Comparison of ENCODE assay signal across 9 mouse cellular contexts in genomic region chr6:138422671-138423321, GRCm38 (mm10).
DNase-seq lines count a peak whose midpoint lies in the region; ATAC-seq and TF ChIP-seq lines count a peak whose summit lies in the region.
"Had no signal": no experiment of that assay in that cellular context is flagged by ENCODE, and none has a peak within 500 bp of the region (broad histone marks: within the 10 kb centered on the region; RNA-seq: fewer than 3 reads in every experiment).

No protein-coding gene starts in this region.

- TF ChIP-seq POLR2A in embryonic fibroblast, embryonic 13.5 days (IDR thresholded peaks at IDR 0.05; ENCODE audit: low read depth, low read length) = no peak

- DNase-seq in kidney, postnatal 0 days (ENCODE audit: low spot score) = peak; percentile 26
- no peak for DNase-seq in kidney, postnatal 25 days
- peak; percentile 32 for DNase-seq in liver, embryonic 11.5 days (ENCODE audit: low spot score)
- peak; percentile 73 to 81 for DNase-seq in right cerebral cortex, postnatal 10 days (ENCODE audit: low spot score in 2 of 2)
- no peak for DNase-seq in gastrocnemius, postnatal 25 days
- DNase-seq in MN1 (ENCODE audit: low spot score) = no peak

- no peaks in the 10 kb centered on the region for H3K9me3 ChIP-seq in kidney, postnatal 0 days (replicated peaks; ENCODE audit: low read length)
- no peaks in the 10 kb centered on the region for H3K9me3 ChIP-seq in hindbrain, embryonic 15.5 days
- no peaks in the 10 kb centered on the region for H3K9me3 ChIP-seq in liver, embryonic 11.5 days (ENCODE audit: control insufficient read depth, low read length)

- WGBS in kidney, postnatal 0 days = 1% methylated on average over 16 of the region's 16 CpGs
- under 1% methylated on average over 16 of the region's 16 CpGs for WGBS in hindbrain, embryonic 15.5 days
- 1% methylated on average over 15 of the region's 16 CpGs for WGBS in liver, embryonic 11.5 days

- H3K9ac ChIP-seq in kidney, postnatal 0 days (ENCODE audit: low read depth, low read length) = no peak overlapping the region
- H3K9ac ChIP-seq in hindbrain, embryonic 15.5 days = peak overlapping the region; percentile 37
- no peak overlapping the region for H3K9ac ChIP-seq in liver, embryonic 11.5 days (ENCODE audit: low read depth, low read length)

- no peak for ATAC-seq in kidney, postnatal 0 days (replicated peaks; ENCODE audit: low FRiP score, low read depth)
- ATAC-seq in hindbrain, embryonic 15.5 days (ENCODE audit: low FRiP score, low read depth) = peak; percentile 43
- ATAC-seq in liver, embryonic 11.5 days (replicated peaks; ENCODE audit: low FRiP score) = no peak; the same call in 1 of the 2 replicates
- ATAC-seq: Patski had no signal

- TF ChIP-seq CTCF in kidney, postnatal 0 days (IDR thresholded peaks at IDR 0.05; ENCODE audit: low read depth) = no peak
- no peak for TF ChIP-seq CTCF in embryonic fibroblast, embryonic 13.5 days (IDR thresholded peaks at IDR 0.05; ENCODE audit: borderline replicate concordance, insufficient read depth, low read length)

- H3K27me3 ChIP-seq in kidney, postnatal 0 days (ENCODE audit: insufficient read depth, low read length) = no peaks in the 10 kb centered on the region; the same call in 1 of the 2 replicates
- no peaks in the 10 kb centered on the region for H3K27me3 ChIP-seq in hindbrain, embryonic 15.5 days
- peaks cover 23% of the 10 kb centered on the region for H3K27me3 ChIP-seq in liver, embryonic 11.5 days (replicated peaks; ENCODE audit: control insufficient read depth, insufficient read depth, low read length)

- no peaks in the 10 kb centered on the region for H3K36me3 ChIP-seq in kidney, postnatal 0 days (ENCODE audit: insufficient read depth, low read length)
- H3K36me3 ChIP-seq in hindbrain, embryonic 15.5 days = no peaks in the 10 kb centered on the region
- H3K36me3 ChIP-seq in liver, embryonic 11.5 days (ENCODE audit: control insufficient read depth, insufficient read depth, low read length) = no peaks in the 10 kb centered on the region

- peak overlapping the region; percentile 29 for H3K4me3 ChIP-seq in kidney, postnatal 0 days (replicated peaks; ENCODE audit: low read depth, low read length)
- H3K4me3 ChIP-seq in embryonic fibroblast, embryonic 13.5 days (ENCODE audit: insufficient read depth, low read length) = peak overlapping the region; percentile 33; the same call in 1 of the 2 replicates
- peak overlapping the region; percentile 46 for H3K4me3 ChIP-seq in hindbrain, embryonic 15.5 days
- peak overlapping the region; percentile 34 for H3K4me3 ChIP-seq in liver, embryonic 11.5 days (ENCODE audit: low read depth, low read length)

- peaks cover 4% of the 10 kb centered on the region; the same call in 1 of the 2 replicates for H3K4me1 ChIP-seq in kidney, postnatal 0 days (replicated peaks; ENCODE audit: insufficient read depth, low read length)
- H3K4me1 ChIP-seq in embryonic fibroblast, embryonic 13.5 days (ENCODE audit: control insufficient read depth, insufficient read depth, low read length) = no peaks in the 10 kb centered on the region
- peaks cover 56% of the 10 kb centered on the region for H3K4me1 ChIP-seq in hindbrain, embryonic 15.5 days (replicated peaks)
- H3K4me1 ChIP-seq in liver, embryonic 11.5 days (replicated peaks; ENCODE audit: control insufficient read depth, insufficient read depth, low read length) = no peaks in the 10 kb centered on the region

- H3K4me2 ChIP-seq in kidney, postnatal 0 days (ENCODE audit: low read length) = peak overlapping the region; percentile 58
- peak overlapping the region; percentile 78 for H3K4me2 ChIP-seq in hindbrain, embryonic 15.5 days
- H3K4me2 ChIP-seq in liver, embryonic 11.5 days = peak overlapping the region; percentile 64

- H3K27ac ChIP-seq in kidney, postnatal 0 days = no peak overlapping the region
- no peak overlapping the region for H3K27ac ChIP-seq in embryonic fibroblast, embryonic 13.5 days (ENCODE audit: insufficient read depth, low read length)
- H3K27ac ChIP-seq in hindbrain, embryonic 15.5 days (replicated peaks) = peak overlapping the region; percentile 82
- no peak overlapping the region for H3K27ac ChIP-seq in liver, embryonic 11.5 days (ENCODE audit: low read depth, low read length)

Comparison
In these comparisons a context has a peak if more than half of its experiments do, and no peak if none do; other contexts are left out.
1. DNase-seq: peak in kidney, postnatal 0 days (single experiment), liver, embryonic 11.5 days (single experiment) and right cerebral cortex, postnatal 10 days (2 of 2); none in kidney, postnatal 25 days (0 of 2), gastrocnemius, postnatal 25 days (single experiment) and MN1 (single experiment).
2. Peak in every context shown above with its lines, with median percentiles within 50 percentile points of each other: H3K4me2 ChIP-seq and H3K4me3 ChIP-seq.